Mouse (Mus musculus): Measurements from ENCODE around the gene Nfx1. TPM values are rescaled to one million over a fixed set of nuclear protein-coding genes. Genes with fewer than 3 reads are reported as not detected.

The Nfx1 gene
- polyA plus RNA-seq, 1 experiment from 2014 or later = 110 TPM

GRCm38 (mm10) chr4:40983686-40984085, 13.0 kb downstream of the Nfx1 start:
- H3K4me2 ChIP-seq = no peak overlapping the region
- peaks cover 66% of the 10 kb centered on the region for H3K36me3 ChIP-seq
- no peak for ATAC-seq (ENCODE audit: low FRiP score)
- no peaks in the 10 kb centered on the region for H3K9me3 ChIP-seq
- H3K4me1 ChIP-seq (replicated peaks) = no peaks in the 10 kb centered on the region
- no peak overlapping the region for H3K4me3 ChIP-seq
- 88% methylated on average over 1 of the region's 1 CpGs for WGBS
- H3K27ac ChIP-seq = no peak overlapping the region
- H3K27me3 ChIP-seq = no peaks in the 10 kb centered on the region
- H3K9ac ChIP-seq = no peak overlapping the region

DNA sequence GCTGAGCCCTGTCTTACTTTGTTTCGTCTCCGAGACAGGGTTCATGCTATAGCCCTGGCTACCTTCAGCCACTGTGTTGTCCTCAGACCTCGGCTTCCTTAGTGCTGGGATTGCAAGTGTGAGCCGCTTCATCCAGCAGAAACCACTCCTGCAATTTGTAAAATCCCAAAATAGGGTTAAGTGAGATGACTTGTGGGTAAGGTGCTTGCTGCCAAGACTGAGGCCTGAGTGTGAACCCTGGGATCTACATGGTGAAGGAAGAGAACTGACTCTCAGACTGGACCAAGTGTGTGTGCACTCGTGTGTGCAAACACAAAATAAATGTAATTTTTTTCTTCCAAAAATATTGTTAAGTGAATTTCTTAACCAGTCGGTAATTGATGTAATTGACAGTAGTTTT, 18.9 kb downstream of the Nfx1 start:
- ATAC-seq (ENCODE audit: low FRiP score) = no peak
- peaks cover 92% of the 10 kb centered on the region for H3K36me3 ChIP-seq
- no peaks in the 10 kb centered on the region for H3K4me1 ChIP-seq (replicated peaks)
- H3K9me3 ChIP-seq = no peaks in the 10 kb centered on the region
- 86% methylated on average over 6 of the region's 6 CpGs for WGBS
- no peaks in the 10 kb centered on the region for H3K27me3 ChIP-seq
- no peak overlapping the region for H3K4me3 ChIP-seq
- no peak overlapping the region for H3K9ac ChIP-seq
- H3K27ac ChIP-seq = no peak overlapping the region
- H3K4me2 ChIP-seq = no peak overlapping the region

GRCm38 (mm10) chr4:40996302-40996701, 25.6 kb downstream of the Nfx1 start:
- Histone ChIP-seq H3K4me3 (no peak overlapping the region), H3K27me3 (no peaks in the 10 kb centered on the region), H3K9me3 (no peaks in the 10 kb centered on the region), H3K4me2 (no peak overlapping the region), H3K4me1 (replicated peaks) (no peaks in the 10 kb centered on the region), H3K27ac (no peak overlapping the region), H3K36me3 (peaks cover 94% of the 10 kb centered on the region), H3K9ac (no peak overlapping the region)
- no peak for ATAC-seq (ENCODE audit: low FRiP score)
- 97% methylated on average over 6 of the region's 6 CpGs for whole genome bisulfite sequencing

DNA sequence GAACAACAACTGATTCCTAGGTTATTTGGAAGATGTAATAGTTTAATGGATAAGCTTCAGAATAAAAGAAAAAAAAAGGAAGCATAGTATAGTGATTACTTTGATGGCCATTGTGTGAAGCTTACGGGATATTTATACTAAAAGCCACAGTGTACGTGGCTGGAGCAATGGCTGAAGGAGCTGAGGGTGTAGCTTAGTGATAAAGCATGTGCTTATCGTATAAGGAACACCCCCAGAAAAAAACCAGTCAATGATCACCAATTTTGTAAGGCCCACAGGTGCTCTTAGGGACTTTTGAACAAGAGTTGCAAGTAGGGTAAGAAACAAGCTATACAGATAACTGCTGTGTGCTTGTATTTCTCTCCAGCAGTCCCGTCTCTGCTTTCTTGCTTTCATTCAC, 27.2 kb downstream of the Nfx1 start:
- Histone ChIP-seq H3K27ac (no peak overlapping the region), H3K4me3 (no peak overlapping the region), H3K36me3 (peaks cover 93% of the 10 kb centered on the region), H3K4me1 (replicated peaks) (no peaks in the 10 kb centered on the region), H3K9ac (no peak overlapping the region), H3K9me3 (no peaks in the 10 kb centered on the region), H3K27me3 (no peaks in the 10 kb centered on the region), H3K4me2 (no peak overlapping the region)
- no peak for ATAC-seq (ENCODE audit: low FRiP score)
- WGBS = 95% methylated on average over 4 of the region's 4 CpGs

GRCm38 (mm10) chr4:41000271-41000670, 29.6 kb downstream of the Nfx1 start:
- Histone ChIP-seq H3K36me3 (peaks cover 94% of the 10 kb centered on the region), H3K4me1 (replicated peaks) (no peaks in the 10 kb centered on the region), H3K4me2 (no peak overlapping the region), H3K9ac (no peak overlapping the region), H3K9me3 (no peaks in the 10 kb centered on the region), H3K27me3 (no peaks in the 10 kb centered on the region), H3K4me3 (no peak overlapping the region), H3K27ac (no peak overlapping the region)
- ATAC-seq (ENCODE audit: low FRiP score) = no peak
- WGBS = 86% methylated on average over 1 of the region's 1 CpGs

GRCm38 (mm10) chr4:41000842-41001639, 30.3 kb downstream of the Nfx1 start:
- H3K4me3 ChIP-seq = no peak overlapping the region
- 94% methylated on average over 9 of the region's 9 CpGs for WGBS
- ATAC-seq (ENCODE audit: low FRiP score) = no peak
- H3K36me3 ChIP-seq = peaks cover 89% of the 10 kb centered on the region
- no peak overlapping the region for H3K9ac ChIP-seq
- no peak overlapping the region for H3K27ac ChIP-seq
- no peaks in the 10 kb centered on the region for H3K9me3 ChIP-seq
- no peaks in the 10 kb centered on the region for H3K27me3 ChIP-seq
- H3K4me1 ChIP-seq (replicated peaks) = no peaks in the 10 kb centered on the region
- H3K4me2 ChIP-seq = no peak overlapping the region

- Histone ChIP-seq H3K9ac (no peak overlapping the region), H3K27ac (no peak overlapping the region), H3K4me2 (no peak overlapping the region), H3K36me3 (peaks cover 92% of the 10 kb centered on the region), H3K4me3 (no peak overlapping the region), H3K27me3 (no peaks in the 10 kb centered on the region), H3K9me3 (no peaks in the 10 kb centered on the region), H3K4me1 (replicated peaks) (no peaks in the 10 kb centered on the region)
- 97% methylated on average over 3 of the region's 3 CpGs for WGBS
- no peak for ATAC-seq (ENCODE audit: low FRiP score)
These were observed 42.6 kb downstream of the Nfx1 start for GRCm38 (mm10) chr4:41013351-41013750.

- Histone ChIP-seq H3K9me3 (no peaks in the 10 kb centered on the region), H3K4me2 (no peak overlapping the region), H3K4me1 (replicated peaks) (no peaks in the 10 kb centered on the region), H3K27ac (no peak overlapping the region), H3K27me3 (no peaks in the 10 kb centered on the region), H3K9ac (no peak overlapping the region), H3K4me3 (no peak overlapping the region), H3K36me3 (peaks cover 86% of the 10 kb centered on the region)
- ATAC-seq (ENCODE audit: low FRiP score) = no peak
- whole genome bisulfite sequencing = 98% methylated on average over 5 of the region's 5 CpGs
These were observed 45.1 kb downstream of the Nfx1 start for GRCm38 (mm10) chr4:41015798-41016197.

DNA sequence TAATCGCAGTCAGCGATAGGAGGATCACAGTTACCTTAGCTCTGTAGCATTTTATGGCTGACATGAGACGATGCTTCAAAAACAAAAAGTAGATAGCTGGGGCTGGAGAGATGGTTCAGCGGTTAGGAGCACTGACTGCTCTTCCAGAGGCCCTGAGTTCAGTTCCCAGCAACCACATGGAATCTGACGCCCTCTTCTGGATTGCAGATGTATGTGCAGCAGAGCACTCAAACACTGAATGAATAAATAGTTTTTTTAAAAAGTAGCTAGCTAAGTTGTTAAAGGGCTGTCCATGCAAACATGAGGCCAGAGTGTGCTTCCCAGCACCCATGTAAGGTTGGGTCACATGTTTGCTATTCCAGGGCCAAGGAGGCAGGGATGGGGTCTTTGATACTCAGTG, 50.4 kb downstream of the Nfx1 start:
- no peaks in the 10 kb centered on the region for H3K4me1 ChIP-seq (replicated peaks)

DNA sequence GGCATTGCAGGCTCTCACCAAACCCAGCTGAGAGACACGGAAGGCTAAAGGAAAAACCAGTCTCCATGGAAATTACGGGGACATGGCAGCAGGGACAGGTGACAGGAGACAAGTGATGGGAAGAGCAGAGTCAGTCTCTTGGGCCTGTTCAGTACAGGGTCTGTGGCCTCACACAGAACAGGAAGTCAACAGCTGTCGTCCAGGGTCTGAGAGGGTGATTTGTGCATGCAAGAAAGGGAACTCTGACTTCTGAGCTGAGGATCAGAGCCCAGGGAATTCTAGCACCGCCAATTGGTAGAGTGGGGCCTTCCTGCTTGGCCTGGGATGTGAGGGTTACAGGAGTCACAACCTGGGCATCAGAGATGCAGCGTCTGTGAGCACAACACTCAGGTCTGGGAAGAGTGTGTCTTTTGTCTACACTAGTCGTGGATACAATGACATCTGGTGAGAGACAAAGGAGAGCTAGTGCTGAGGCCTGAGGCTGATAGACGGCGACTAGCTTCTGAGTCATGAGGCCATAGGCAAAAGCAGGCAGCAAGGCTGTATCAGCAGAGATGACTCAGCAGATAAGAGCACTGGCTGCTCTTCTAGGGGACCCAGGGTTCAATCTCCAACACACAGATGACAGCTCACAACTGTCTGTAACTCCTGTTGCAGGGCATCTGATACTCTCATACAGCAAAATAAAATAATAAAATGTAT, 55.5 kb downstream of the Nfx1 start:
- Histone ChIP-seq H3K4me3 (no peak overlapping the region), H3K36me3 (peaks cover 67% of the 10 kb centered on the region)
- 55% methylated on average over 8 of the region's 8 CpGs for WGBS

More for the DNA sequence above, 50.4 kb downstream of the Nfx1 start:
- H3K27me3 ChIP-seq = no peaks in the 10 kb centered on the region
- H3K4me2 ChIP-seq = no peak overlapping the region
- no peak overlapping the region for H3K27ac ChIP-seq
- no peak overlapping the region for H3K9ac ChIP-seq
- no peaks in the 10 kb centered on the region for H3K9me3 ChIP-seq
- no peak for ATAC-seq (ENCODE audit: low FRiP score)
- peaks cover 77% of the 10 kb centered on the region for H3K36me3 ChIP-seq
- no peak overlapping the region for H3K4me3 ChIP-seq
- WGBS = 90% methylated on average over 5 of the region's 5 CpGs

DNA sequence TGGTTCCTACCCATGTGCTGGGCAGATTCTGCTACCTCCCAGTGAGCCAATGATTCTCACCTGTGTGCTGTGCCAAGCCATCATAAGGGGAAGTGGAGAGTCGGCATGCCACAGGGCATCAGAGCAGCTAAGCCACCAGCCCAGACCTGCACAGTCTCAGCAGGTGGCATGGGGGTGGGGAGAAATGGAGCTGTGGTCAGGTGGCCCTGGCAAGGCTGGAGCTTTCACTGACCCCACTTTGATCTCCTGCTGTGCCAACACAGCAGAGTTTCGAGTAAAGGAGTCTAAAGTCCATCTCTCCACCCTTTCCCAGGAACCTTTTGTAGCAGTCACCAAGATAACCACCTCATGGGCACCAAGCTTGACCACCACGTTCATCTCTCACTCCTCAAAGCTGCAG, 57.2 kb downstream of the Nfx1 start:
- Histone ChIP-seq H3K27me3 (no peaks in the 10 kb centered on the region), H3K4me2 (no peak overlapping the region), H3K9me3 (no peaks in the 10 kb centered on the region), H3K36me3 (peaks cover 54% of the 10 kb centered on the region), H3K4me1 (replicated peaks) (no peaks in the 10 kb centered on the region), H3K9ac (no peak overlapping the region), H3K4me3 (no peak overlapping the region), H3K27ac (no peak overlapping the region)
- no peak for ATAC-seq (ENCODE audit: low FRiP score)
- WGBS = 92% methylated on average over 3 of the region's 3 CpGs

More for the DNA sequence above, 55.5 kb downstream of the Nfx1 start:
- ATAC-seq (ENCODE audit: low FRiP score) = no peak
- no peak overlapping the region for H3K9ac ChIP-seq
- H3K9me3 ChIP-seq = no peaks in the 10 kb centered on the region
- H3K4me2 ChIP-seq = no peak overlapping the region
- no peaks in the 10 kb centered on the region for H3K4me1 ChIP-seq (replicated peaks)
- H3K27me3 ChIP-seq = no peaks in the 10 kb centered on the region
- no peak overlapping the region for H3K27ac ChIP-seq

DNA sequence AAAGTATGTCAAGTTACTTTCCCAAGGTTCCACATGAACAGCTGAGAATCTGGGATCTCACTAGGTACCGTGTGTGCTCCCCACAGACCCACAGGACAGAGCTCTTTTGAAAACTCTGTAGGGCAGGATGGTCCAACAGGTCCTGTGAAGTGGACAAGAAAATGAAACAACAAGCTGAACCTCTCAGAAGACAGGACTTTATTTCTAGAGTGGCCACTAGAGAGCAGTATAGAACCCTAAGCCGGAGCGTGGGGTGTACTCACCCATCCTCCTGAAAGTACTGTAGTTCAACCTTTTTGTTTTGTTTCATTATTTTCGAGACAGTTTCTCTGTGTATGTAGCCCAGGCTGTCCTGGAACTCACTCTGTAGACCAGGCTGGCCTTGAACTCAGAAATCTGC, 57.6 kb downstream of the Nfx1 start:
- WGBS = 82% methylated on average over 4 of the region's 4 CpGs
- peaks cover 51% of the 10 kb centered on the region for H3K36me3 ChIP-seq

GRCm38 (mm10) chr4:41029372-41029771, 58.7 kb downstream of the Nfx1 start:
- H3K4me2 ChIP-seq = no peak overlapping the region
- peaks cover 40% of the 10 kb centered on the region for H3K36me3 ChIP-seq
- no peak overlapping the region for H3K27ac ChIP-seq
- no peaks in the 10 kb centered on the region for H3K4me1 ChIP-seq (replicated peaks)
- WGBS = 97% methylated on average over 5 of the region's 5 CpGs
- H3K4me3 ChIP-seq = no peak overlapping the region
- H3K27me3 ChIP-seq = no peaks in the 10 kb centered on the region
- H3K9me3 ChIP-seq = no peaks in the 10 kb centered on the region
- no peak for ATAC-seq (ENCODE audit: low FRiP score)
- H3K9ac ChIP-seq = no peak overlapping the region

More for the DNA sequence above, 57.6 kb downstream of the Nfx1 start:
- no peak overlapping the region for H3K27ac ChIP-seq
- H3K4me3 ChIP-seq = no peak overlapping the region
- no peak overlapping the region for H3K9ac ChIP-seq
- no peak overlapping the region for H3K4me2 ChIP-seq
- ATAC-seq (ENCODE audit: low FRiP score) = no peak
- no peaks in the 10 kb centered on the region for H3K9me3 ChIP-seq
- H3K4me1 ChIP-seq (replicated peaks) = no peaks in the 10 kb centered on the region
- H3K27me3 ChIP-seq = no peaks in the 10 kb centered on the region

All from hindbrain, embryonic 13.5 days (tissue).